Mouse (Mus musculus): Measurements from ENCODE around the gene Clec4a1. TPM values are rescaled to one million over a fixed set of nuclear protein-coding genes. Genes with fewer than 3 reads are reported as not detected.
A peak's percentile ranks its signal among the peaks of the same experiment; 100 is the strongest.

Clec4a1 gene
- under 1 TPM; 0.38 to 0.44 TPM for total RNA-seq (2021)

- no peak for DNase-seq (ENCODE audit: extremely low spot score in 1 of 2, low spot score in 1 of 2)
These were observed at the start of gene Clec4a1 for GRCm38 (mm10) chr6:122921451-122921850. TSS of gene Clec4a1 (plus strand) at chr6:122921848.

GRCm38 (mm10) chr6:122872800-122873199 lies 48.8 kb upstream of the Clec4a1 start:
- no peak for DNase-seq (ENCODE audit: extremely low spot score in 1 of 2, low spot score in 1 of 2)

- DNase-seq (ENCODE audit: extremely low spot score in 1 of 2, low spot score in 1 of 2), result peak; percentile 98 to 99
These were observed 47.6 kb upstream of the Clec4a1 start, which contains the start of gene Necap1 for GRCm38 (mm10) chr6:122873871-122874719. TSS of gene Necap1 (plus strand) at chr6:122874474.

- DNase-seq (ENCODE audit: extremely low spot score in 1 of 2, low spot score in 1 of 2), result no peak
These were observed 46.8 kb upstream of the Clec4a1 start for GRCm38 (mm10) chr6:122874720-122875389.

- no peak for DNase-seq (ENCODE audit: extremely low spot score in 1 of 2, low spot score in 1 of 2)
These were observed 42.4 kb upstream of the Clec4a1 start for GRCm38 (mm10) chr6:122879141-122879735.

GRCm38 (mm10) chr6:122879781-122880505 lies 41.7 kb upstream of the Clec4a1 start:
- no peak for DNase-seq (ENCODE audit: extremely low spot score in 1 of 2, low spot score in 1 of 2)

- DNase-seq (ENCODE audit: extremely low spot score in 1 of 2, low spot score in 1 of 2), result no peak
These were observed 40.4 kb upstream of the Clec4a1 start for GRCm38 (mm10) chr6:122881287-122881686.

- DNase-seq (ENCODE audit: extremely low spot score in 1 of 2, low spot score in 1 of 2), result no peak
These were observed 38.0 kb upstream of the Clec4a1 start for GRCm38 (mm10) chr6:122883603-122884002.

- no peak for DNase-seq (ENCODE audit: extremely low spot score in 1 of 2, low spot score in 1 of 2)
These were observed 32.0 kb upstream of the Clec4a1 start for GRCm38 (mm10) chr6:122889599-122889998.

- DNase-seq (ENCODE audit: extremely low spot score in 1 of 2, low spot score in 1 of 2), result peak; percentile 48 to 82
These were observed 29.1 kb upstream of the Clec4a1 start for GRCm38 (mm10) chr6:122892442-122893049.

GRCm38 (mm10) chr6:122919922-122920321 lies 1.7 kb upstream of the Clec4a1 start:
- DNase-seq (ENCODE audit: extremely low spot score in 1 of 2, low spot score in 1 of 2), result no peak

GRCm38 (mm10) chr6:122934845-122935244 lies 13.2 kb downstream of the Clec4a1 start:
- no peak for DNase-seq (ENCODE audit: extremely low spot score in 1 of 2, low spot score in 1 of 2)

- DNase-seq (ENCODE audit: extremely low spot score in 1 of 2, low spot score in 1 of 2), result no peak
These were observed 18.0 kb downstream of the Clec4a1 start for GRCm38 (mm10) chr6:122939618-122940017.

- DNase-seq (ENCODE audit: extremely low spot score in 1 of 2, low spot score in 1 of 2), result no peak
These were observed 25.1 kb downstream of the Clec4a1 start for GRCm38 (mm10) chr6:122946760-122947159.

- no peak for DNase-seq (ENCODE audit: extremely low spot score in 1 of 2, low spot score in 1 of 2)
These were observed 30.8 kb downstream of the Clec4a1 start, which contains the start of gene Clec4a3 for GRCm38 (mm10) chr6:122952401-122952800. TSS of gene Clec4a3 (plus strand) at chr6:122952515.

GRCm38 (mm10) chr6:122964562-122964961 lies 42.9 kb downstream of the Clec4a1 start:
- no peak for DNase-seq (ENCODE audit: extremely low spot score in 1 of 2, low spot score in 1 of 2)

- DNase-seq (ENCODE audit: extremely low spot score in 1 of 2, low spot score in 1 of 2), result no peak
These were observed 47.4 kb downstream of the Clec4a1 start for GRCm38 (mm10) chr6:122969048-122969447.

All from layer of hippocampus, postnatal 25 days (tissue).